Mouse (Mus musculus) embryo, embryonic 10 days (tissue): ENCODE measurements around the gene Stard5.

Experiments used
- DNase-seq: peaks from one replicate; pipeline ENCODE4 v3.0.0-alpha.2; 2015; ENCODE audit warnings: low spot score

The Stard5 gene

GRCm38 (mm10) chr7:83666087-83666595 is 34.4 kb downstream of the Stard5 start:
- DNase-seq, result no peak

- no peak for DNase-seq
Observed at GRCm38 (mm10) chr7:83667936-83668645, 36.3 kb downstream of the Stard5 start.

- DNase-seq, result peak; percentile 73
Observed at GRCm38 (mm10) chr7:83668724-83669123, 37.0 kb downstream of the Stard5 start.

GRCm38 (mm10) chr7:83671573-83671972 is 39.8 kb downstream of the Stard5 start:
- no peak for DNase-seq

- DNase-seq, result peak; percentile 42
Observed at GRCm38 (mm10) chr7:83675545-83676254, 43.9 kb downstream of the Stard5 start.

- no peak for DNase-seq
Observed at GRCm38 (mm10) chr7:83677296-83677695, 45.5 kb downstream of the Stard5 start.

GRCm38 (mm10) chr7:83678506-83678905 is 46.7 kb downstream of the Stard5 start:
- DNase-seq, result no peak

GRCm38 (mm10) chr7:83682640-83683274 is 51.0 kb downstream of the Stard5 start:
- DNase-seq, result no peak

GRCm38 (mm10) chr7:83695449-83696212 is 63.9 kb downstream of the Stard5 start:
- peak; percentile 69 for DNase-seq

GRCm38 (mm10) chr7:83699066-83699745 is 67.4 kb downstream of the Stard5 start:
- DNase-seq, result no peak
